Mouse (Mus musculus) limb, embryonic 11.5 days (tissue): ENCODE results near the gene Fam57a. TPM values are rescaled to one million over a fixed set of nuclear protein-coding genes. Genes with fewer than 3 reads are reported as not detected.

Experiments used
- ATAC-seq: fragments of 200-750 bp; cut with Nextera tagmentation; 2 replicates; pipeline ENCODE4 v1.8.0; 2017; ENCODE audit warnings: low read depth; ENCODE audit not compliant: insufficient number of reproducible peaks, low FRiP score, low TSS enrichment
- DNase-seq: peaks from one replicate; pipeline ENCODE4 v3.0.0-alpha.2; 2015; ENCODE audit warnings: low spot score
- H3K27ac ChIP-seq: fragments of 300-500 bp; sonication (generic); replicated peaks from 2 replicates; pipeline ENCODE4 v1.5.1; 2014; ENCODE audit warnings: low read depth, mild to moderate bottlenecking, low read length
- H3K27me3 ChIP-seq: fragments of 300-500 bp; sonication (generic); 2 replicates; pipeline ENCODE4 v1.6.1; 2014; ENCODE audit warnings: mild to moderate bottlenecking, low read length, mixed read lengths; ENCODE audit not compliant: control insufficient read depth, insufficient read depth
- H3K36me3 ChIP-seq: fragments of 300-500 bp; sonication (generic); 2 replicates; pipeline ENCODE4 v1.6.1; 2014; ENCODE audit warnings: mild to moderate bottlenecking, low read length, moderate library complexity, mixed read lengths; ENCODE audit not compliant: control insufficient read depth, insufficient read depth
- H3K4me1 ChIP-seq: fragments of 300-500 bp; sonication (generic); 2 replicates; pipeline ENCODE4 v1.6.1; 2014; ENCODE audit warnings: low read length, mixed read lengths; ENCODE audit not compliant: control insufficient read depth, insufficient read depth
- H3K4me2 ChIP-seq: fragments of 300-500 bp; sonication (generic); 2 replicates; pipeline ENCODE4 v1.6.1; 2014; ENCODE audit warnings: low read depth, mild to moderate bottlenecking, moderate library complexity; ENCODE audit not compliant: severe bottlenecking
- H3K4me3 ChIP-seq: fragments of 300-500 bp; sonication (generic); 2 replicates; pipeline ENCODE4 v1.5.1; 2014; ENCODE audit warnings: low read depth, low read length
- H3K9ac ChIP-seq: fragments of 300-500 bp; sonication (generic); 2 replicates; pipeline ENCODE4 v1.6.1; 2014; ENCODE audit warnings: mild to moderate bottlenecking, low read length
- H3K9me3 ChIP-seq: fragments of 300-500 bp; sonication (generic); 2 replicates; pipeline ENCODE4 v1.6.1; 2016; ENCODE audit warnings: low read length; ENCODE audit not compliant: control insufficient read depth
- WGBS: fragments of 180-500 bp; shearing (Covaris S2); extraction: QIAGEN DNeasy Blood & Tissue Kit; methylation state at CpG from one replicate; pipeline ENCODE4 v1.1.7; 2014; 5-methylcytosine and 5-hydroxymethylcytosine counted together
- polyA plus RNA-seq: library from polyadenylated mRNA; unstranded; fragments of >200 nt; fragmentation: Nextera tagmentation; extraction: Ambion mirVana; gene quantifications from 2 replicates; pipeline ENCODE4 v1.2.1, GENCODE M21; 2014

The Fam57a gene
- 37.0 TPM in 2 replicates for polyA plus RNA-seq

DNA sequence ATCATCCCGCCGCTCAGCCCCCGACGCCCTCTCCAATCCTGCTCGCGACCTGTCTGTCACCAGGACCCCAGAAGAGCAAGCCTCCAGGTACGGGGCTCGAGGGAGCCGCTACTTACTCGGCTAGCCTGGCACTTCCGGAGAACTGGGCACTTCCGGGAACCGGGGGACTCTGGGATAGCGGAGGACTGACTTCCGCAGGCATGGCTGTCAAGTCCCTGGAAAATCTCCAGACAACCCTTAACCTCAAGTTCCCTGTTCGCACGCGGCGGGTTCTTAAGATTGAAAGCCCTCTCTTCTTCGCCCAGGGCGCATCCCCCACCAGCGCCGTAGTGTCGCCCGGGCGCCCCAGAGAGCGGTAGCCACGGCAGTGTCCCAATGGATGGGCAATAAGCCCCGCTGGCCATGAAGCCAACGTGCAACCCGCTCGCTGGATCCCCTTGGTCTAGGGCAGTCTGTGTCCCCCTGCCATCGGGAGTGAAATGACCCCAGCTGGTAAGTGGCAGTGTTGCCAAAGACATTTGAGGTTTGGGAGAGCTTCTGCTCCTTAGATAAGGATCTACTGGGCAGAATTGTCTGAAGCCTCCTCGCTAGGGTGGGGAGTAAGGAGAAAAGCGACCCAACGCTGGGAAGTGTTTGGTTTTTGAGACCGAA, at the start of gene Fam57a, which contains the start of gene Vps53:
Fam57a (plus strand) TSS at position 177 of the 651 bp plus-strand sequence.
Vps53 (minus strand) TSS at position 153 of the 651 bp plus-strand sequence.
- under 1% methylated on average over 37 of the region's 37 CpGs for WGBS
- H3K9ac ChIP-seq = peak within 1 kb of the TSS; percentile 64
- peak; percentile 89 for DNase-seq
- H3K4me1 ChIP-seq = peaks cover 3% of the 10 kb centered on the region; the same call in 1 of the 2 replicates
- H3K27ac ChIP-seq = no peak within 1 kb of the TSS; the same call in 1 of the 2 replicates
- H3K4me2 ChIP-seq = peak within 1 kb of the TSS; percentile 66
- no peaks in the 10 kb centered on the region for H3K27me3 ChIP-seq
- H3K9me3 ChIP-seq = no peaks in the 10 kb centered on the region
- peak; percentile 87; the same call in 1 of the 2 replicates for ATAC-seq
- H3K4me3 ChIP-seq = peak within 1 kb of the TSS; percentile 88
- H3K36me3 ChIP-seq = no peaks in the 10 kb centered on the region

DNA sequence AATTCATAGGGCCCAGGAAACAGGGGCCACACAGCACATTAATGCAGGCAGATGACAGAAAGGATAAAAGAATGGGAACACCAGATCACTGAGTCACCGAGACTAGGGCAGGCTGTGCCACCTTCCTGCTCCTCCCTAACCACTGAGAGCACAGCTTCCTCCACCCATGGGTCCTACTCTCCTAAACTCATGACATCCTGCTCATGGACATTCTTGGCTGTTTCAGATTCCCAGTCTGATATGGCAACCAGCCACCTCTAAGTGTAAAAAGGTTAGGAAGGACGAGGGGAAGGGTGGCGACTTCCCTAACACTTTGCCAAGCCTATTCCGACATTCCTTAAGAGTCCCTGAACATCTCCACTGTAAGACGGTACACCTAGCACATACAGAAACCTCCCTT, 48.6 kb upstream of the Fam57a start:
- peaks cover 5% of the 10 kb centered on the region; the same call in 1 of the 2 replicates for H3K36me3 ChIP-seq
- WGBS = 85% methylated on average over 5 of the region's 5 CpGs
- no peaks in the 10 kb centered on the region for H3K4me1 ChIP-seq
- no peaks in the 10 kb centered on the region for H3K9me3 ChIP-seq
- H3K4me3 ChIP-seq = no peak overlapping the region
- DNase-seq (no peak), ATAC-seq (no peak)
- H3K9ac ChIP-seq = no peak overlapping the region
- H3K4me2 ChIP-seq = no peak overlapping the region
- H3K27ac ChIP-seq = no peak overlapping the region
- H3K27me3 ChIP-seq = no peaks in the 10 kb centered on the region

DNA sequence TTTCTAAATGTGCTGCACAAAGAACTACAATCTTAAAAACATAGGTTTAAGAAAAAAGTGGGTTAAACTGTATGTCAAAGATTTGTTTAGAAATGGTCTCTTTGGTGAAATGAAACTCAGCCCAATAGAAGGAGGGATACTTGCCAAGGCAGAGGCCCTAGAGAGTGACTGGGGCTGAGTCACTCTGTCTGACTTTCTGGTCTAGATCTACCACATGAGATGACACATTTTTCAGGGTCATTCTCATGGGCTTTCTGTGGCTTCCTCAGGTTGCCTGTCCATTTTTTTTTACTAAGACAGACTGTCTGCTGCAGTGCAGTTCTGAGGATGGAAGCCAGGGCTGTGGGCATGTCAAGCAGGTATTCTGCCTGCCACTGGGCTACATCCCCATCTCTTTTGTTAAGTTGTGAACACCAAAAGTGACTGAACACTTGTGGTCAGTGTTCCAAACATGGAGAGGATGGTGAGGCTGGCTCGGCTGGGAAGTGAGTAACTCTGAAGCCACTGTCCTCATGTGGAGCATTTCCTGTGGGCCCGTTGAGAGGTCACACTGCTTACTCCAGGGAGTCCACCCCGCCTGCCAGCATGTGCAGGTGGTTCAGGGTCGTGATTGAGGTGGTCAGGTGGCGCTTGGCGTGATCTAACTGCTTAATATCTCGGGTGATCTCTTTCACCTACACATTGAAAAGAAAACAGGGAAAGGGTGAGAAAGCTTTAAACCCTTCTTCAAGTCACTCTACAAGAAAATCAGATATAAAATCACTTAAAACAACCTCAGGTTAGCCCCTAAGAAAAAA, 43.6 kb upstream of the Fam57a start:
- Histone ChIP-seq H3K4me3 (no peak overlapping the region), H3K4me1 (no peaks in the 10 kb centered on the region), H3K4me2 (no peak overlapping the region), H3K9ac (no peak overlapping the region), H3K27ac (no peak overlapping the region), H3K9me3 (no peaks in the 10 kb centered on the region), H3K27me3 (no peaks in the 10 kb centered on the region), H3K36me3 (peaks cover 5% of the 10 kb centered on the region; the same call in 1 of the 2 replicates)
- no peak for DNase-seq
- 83% methylated on average over 7 of the region's 7 CpGs for WGBS
- no peak for ATAC-seq

- 90% methylated on average over 3 of the region's 3 CpGs for WGBS
- Histone ChIP-seq H3K9me3 (no peaks in the 10 kb centered on the region), H3K36me3 (peaks cover 5% of the 10 kb centered on the region; the same call in 1 of the 2 replicates)
Measured at GRCm38 (mm10) chr11:76137996-76138395, 41.5 kb upstream of the Fam57a start.

DNA sequence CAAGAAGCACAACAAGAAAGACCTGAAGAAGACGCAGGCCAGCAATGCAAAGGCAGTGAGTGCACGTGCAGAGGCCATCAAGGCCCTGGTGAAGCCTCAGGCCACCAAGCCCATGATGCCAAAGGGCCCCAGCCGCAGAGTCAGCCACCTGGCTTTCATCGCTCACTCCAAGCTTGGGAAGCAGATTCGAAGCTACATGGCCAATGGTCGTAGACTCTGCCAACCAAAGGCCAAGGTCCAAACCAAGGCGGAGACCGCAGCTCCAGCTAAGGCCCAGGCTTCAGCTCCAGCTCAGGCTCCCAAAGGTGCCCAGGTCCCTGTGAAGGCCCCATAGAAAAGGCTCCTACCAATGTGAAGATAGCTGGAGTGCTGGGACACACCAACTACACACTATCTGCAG, 35.1 kb upstream of the Fam57a start:
- Histone ChIP-seq H3K4me2 (no peak overlapping the region), H3K27me3 (no peaks in the 10 kb centered on the region)

More at GRCm38 (mm10) chr11:76137996-76138395, 41.5 kb upstream of the Fam57a start:
- Histone ChIP-seq H3K27me3 (no peaks in the 10 kb centered on the region), H3K9ac (no peak overlapping the region), H3K4me2 (no peak overlapping the region), H3K4me3 (no peak overlapping the region), H3K4me1 (no peaks in the 10 kb centered on the region), H3K27ac (no peak overlapping the region)
- no peak for ATAC-seq
- DNase-seq = no peak

DNA sequence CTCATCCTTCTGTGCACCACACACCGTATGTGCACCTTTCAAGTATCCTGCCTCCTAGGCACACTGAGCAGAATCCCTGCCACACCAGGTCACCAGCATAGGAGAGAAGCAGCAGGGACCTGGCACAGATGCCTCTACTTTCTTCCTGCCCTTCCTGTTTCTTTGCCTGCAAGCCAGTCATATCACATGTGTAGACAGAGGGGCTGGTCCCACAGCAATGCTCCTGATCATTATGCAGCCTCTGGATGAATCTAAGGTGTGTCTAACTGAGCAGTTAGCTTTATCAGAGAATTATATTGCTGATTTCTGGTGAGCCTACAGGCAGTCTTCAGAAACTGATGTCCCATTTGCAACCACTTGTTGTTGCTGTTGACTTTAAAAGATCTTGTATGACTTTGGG, 34.3 kb upstream of the Fam57a start:
- H3K4me3 ChIP-seq = no peak overlapping the region
- no peaks in the 10 kb centered on the region for H3K4me1 ChIP-seq
- no peak for DNase-seq
- WGBS = 95% methylated on average over 1 of the region's 1 CpGs
- H3K4me2 ChIP-seq = no peak overlapping the region
- no peaks in the 10 kb centered on the region for H3K36me3 ChIP-seq
- no peak for ATAC-seq
- H3K9ac ChIP-seq = no peak overlapping the region
- no peaks in the 10 kb centered on the region for H3K9me3 ChIP-seq
- H3K27ac ChIP-seq = no peak overlapping the region
- H3K27me3 ChIP-seq = no peaks in the 10 kb centered on the region

More for the DNA sequence above, 35.1 kb upstream of the Fam57a start:
- no peak for DNase-seq
- WGBS = 96% methylated on average over 8 of the region's 8 CpGs
- ATAC-seq = no peak
- Histone ChIP-seq H3K27ac (no peak overlapping the region), H3K9me3 (no peaks in the 10 kb centered on the region), H3K4me1 (no peaks in the 10 kb centered on the region), H3K36me3 (no peaks in the 10 kb centered on the region), H3K9ac (no peak overlapping the region), H3K4me3 (no peak overlapping the region)

DNA sequence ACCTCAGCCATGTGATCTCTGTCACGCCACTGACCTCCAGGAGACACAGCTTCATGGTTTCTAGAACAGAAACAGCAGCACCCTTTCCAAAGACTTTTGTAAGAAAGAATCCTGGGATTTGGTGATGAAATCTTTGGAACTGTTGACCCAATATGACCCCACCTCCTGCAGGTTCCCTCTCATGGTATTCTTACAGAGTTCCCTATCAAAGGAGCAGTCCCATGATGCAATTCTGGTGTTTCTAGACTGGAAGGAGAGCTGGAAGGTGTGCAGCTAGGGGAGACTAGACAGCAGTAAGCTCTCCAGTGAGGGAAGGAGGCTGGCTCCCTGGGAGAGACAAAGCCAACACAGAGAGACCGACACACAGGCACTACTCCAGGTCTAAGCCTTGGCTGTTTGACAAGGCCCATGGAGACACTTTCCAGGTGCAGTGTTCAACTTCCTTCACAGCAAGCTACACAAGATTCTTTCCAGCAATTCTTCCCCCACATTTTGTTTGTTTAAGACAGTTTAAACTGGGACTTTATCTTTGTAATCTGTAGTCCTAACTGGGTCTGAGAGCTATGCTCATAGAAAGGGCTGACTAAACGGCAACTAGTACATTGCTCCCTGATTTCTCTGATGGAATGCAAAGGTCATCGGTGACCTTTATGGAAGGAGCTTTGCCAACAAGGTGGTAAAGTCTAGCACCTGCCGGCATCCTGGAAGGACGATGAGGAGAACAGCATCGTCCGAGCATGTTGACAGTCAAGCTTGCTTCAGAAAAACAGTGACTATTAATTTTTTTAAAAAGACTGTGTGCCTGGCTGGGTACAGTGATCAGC, 33.1 kb upstream of the Fam57a start:
- Histone ChIP-seq H3K4me3 (no peak overlapping the region), H3K4me2 (no peak overlapping the region), H3K27me3 (no peaks in the 10 kb centered on the region), H3K9ac (no peak overlapping the region), H3K27ac (no peak overlapping the region), H3K36me3 (no peaks in the 10 kb centered on the region), H3K4me1 (no peaks in the 10 kb centered on the region), H3K9me3 (no peaks in the 10 kb centered on the region)
- ATAC-seq (no peak), DNase-seq (no peak)
- WGBS = 93% methylated on average over 8 of the region's 8 CpGs
